Comparison of ENCODE assay signal across 18 mouse cellular contexts in genomic region chr8:75249186-75249585, GRCm38 (mm10). TPM values are rescaled to one million over a fixed set of nuclear protein-coding genes. Genes with fewer than 3 reads are reported as not detected.
DNase-seq lines count a peak whose midpoint lies in the region.
"Had no signal": no experiment of that assay in that cellular context is flagged by ENCODE, and none has a peak within 500 bp of the region (broad histone marks: within the 10 kb centered on the region; RNA-seq: fewer than 3 reads in every experiment).

No protein-coding gene starts in this region.

- peak; percentile 57 to 59 for DNase-seq in cerebellum, postnatal 10 days
- no peak for DNase-seq in cerebellum, adult 11-12 months
- DNase-seq in cerebellum, postnatal 14 days = peak; percentile 33 to 54
- no peak for DNase-seq in cerebellum, adult 9-10 months
- peak; percentile 13 for DNase-seq in left cerebral cortex, postnatal 4 days
- no peak for DNase-seq in left cerebral cortex, adult 8-10 months (ENCODE audit: low spot score in 2 of 2)
- DNase-seq: adrenal gland, adult 2 months; adrenal gland, adult 8-10 months; adrenal gland, postnatal 10 days; adrenal gland, postnatal 14 days; adrenal gland, postnatal 25 days; adrenal gland, postnatal 36 days; B cell, adult 2 months; cerebellum, adult 11 months; cerebellum, adult 18-20 months; cerebellum, adult 2 months had no signal

- intact Hi-C loops in left cerebral cortex, postnatal 4 days (cut with DNase I) = no loop called here

RNA-seq across cellular contexts. Expression of gene Rasd2, which starts 35.4 kb away (rescaled TPM):
- 1 to 10 TPM; 7.8 to 9.8 TPM for total RNA-seq in left cerebral cortex, postnatal 4 days (2021)
- total RNA-seq in left cerebral cortex, adult 8-10 months (2022) = 100 to 1,000 TPM; 173 to 220 (median 186) TPM
- total RNA-seq: CH12.LX, MEL had no signal

Comparison
In these comparisons a context has a peak if more than half of its experiments do, and no peak if none do; other contexts are left out.
1. DNase-seq: peak in cerebellum, postnatal 10 days (2 of 2), cerebellum, postnatal 14 days (2 of 2) and left cerebral cortex, postnatal 4 days (single experiment); none in cerebellum, adult 11-12 months (single experiment), cerebellum, adult 9-10 months (single experiment) and left cerebral cortex, adult 8-10 months (0 of 2).
2. RNA of gene Rasd2, which starts 35.4 kb away (total RNA-seq): 173 to 220 TPM in left cerebral cortex, adult 8-10 months; 7.8 to 9.8 TPM in left cerebral cortex, postnatal 4 days; every median in the first group is over 10 times any median in the second.